ENCODE assay signal across 8 mouse cellular contexts in genomic region chr4:135857597-135858186, GRCm38 (mm10). TPM values are rescaled to one million over a fixed set of nuclear protein-coding genes. Genes with fewer than 3 reads are reported as not detected.
DNase-seq lines count a peak whose midpoint lies in the region; ATAC-seq and TF ChIP-seq lines count a peak whose summit lies in the region.

No protein-coding gene starts in this region.

- H3K4me1 ChIP-seq in heart, adult 2 months (ENCODE audit: control insufficient read depth, insufficient read depth, low read length), result peaks cover 10% of the 10 kb centered on the region
- peaks cover 46% of the 10 kb centered on the region for H3K4me1 ChIP-seq in G1E (ENCODE audit: insufficient read depth, low read depth, low read length)
- H3K4me1 ChIP-seq in hindbrain, embryonic 12.5 days, result peaks cover 40% of the 10 kb centered on the region
- peaks cover 36% of the 10 kb centered on the region for H3K4me1 ChIP-seq in midbrain, embryonic 14.5 days (ENCODE audit: control insufficient read depth, insufficient read depth, low read length)

- 7% methylated on average over 7 of the region's 7 CpGs for WGBS in heart, adult 2 months
- WGBS in hindbrain, embryonic 12.5 days, result 7% methylated on average over 6 of the region's 7 CpGs
- 3% methylated on average over 7 of the region's 7 CpGs for WGBS in midbrain, embryonic 14.5 days

- H3K27ac ChIP-seq in heart, adult 2 months, result peak overlapping the region; percentile 90
- no peak overlapping the region for H3K27ac ChIP-seq in hindbrain, embryonic 12.5 days
- H3K27ac ChIP-seq in midbrain, embryonic 14.5 days (replicated peaks; ENCODE audit: low read depth, low read length), result no peak overlapping the region

- TF ChIP-seq POLR2A in heart, adult 2 months (IDR thresholded peaks at IDR 0.05; ENCODE audit: insufficient read depth, low read depth, low read length), result no peak

- no peak for TF ChIP-seq CTCF in heart, adult 2 months (IDR thresholded peaks at IDR 0.05)
- TF ChIP-seq CTCF in G1E (IDR thresholded peaks at IDR 0.05; ENCODE audit: low read depth, low read length), result no peak

- peak overlapping the region; percentile 90 for H3K4me3 ChIP-seq in heart, adult 2 months
- H3K4me3 ChIP-seq in G1E (ENCODE audit: low read depth, low read length), result peak overlapping the region; percentile 93
- H3K4me3 ChIP-seq in hindbrain, embryonic 12.5 days, result peak overlapping the region; percentile 96
- H3K4me3 ChIP-seq in midbrain, embryonic 14.5 days (replicated peaks; ENCODE audit: low read depth, low read length), result peak overlapping the region; percentile 92

- intact Hi-C loops in heart, adult 2 months (cut with DNase I), result loop anchor here (10.0 kb wide), 1 partner anchor 503 kb away; the partner anchor contains the start of gene Srrm1

- no peak overlapping the region for H3K9ac ChIP-seq in heart, adult 2 months (ENCODE audit: low read depth, low read length)
- H3K9ac ChIP-seq in hindbrain, embryonic 12.5 days, result peak overlapping the region; percentile 55
- H3K9ac ChIP-seq in midbrain, embryonic 14.5 days (replicated peaks; ENCODE audit: low read length), result peak overlapping the region; percentile 90; the same call in 1 of the 2 replicates

- peaks cover 3% of the 10 kb centered on the region for H3K79me2 ChIP-seq in heart, adult 2 months (replicated peaks; ENCODE audit: control insufficient read depth, insufficient read depth, low read length)

- no peaks in the 10 kb centered on the region for H3K27me3 ChIP-seq in heart, adult 2 months (ENCODE audit: control insufficient read depth, insufficient read depth, low read length)
- H3K27me3 ChIP-seq in G1E (ENCODE audit: insufficient read depth, low read length), result no peaks in the 10 kb centered on the region
- H3K27me3 ChIP-seq in hindbrain, embryonic 12.5 days, result no peaks in the 10 kb centered on the region
- H3K27me3 ChIP-seq in midbrain, embryonic 14.5 days (ENCODE audit: control insufficient read depth, insufficient read depth, low read length), result no peaks in the 10 kb centered on the region

- ATAC-seq in G1E (ENCODE audit: extremely low read depth, insufficient number of reproducible peaks, low FRiP score, poor library complexity, severe bottlenecking), result no peak
- ATAC-seq in hindbrain, embryonic 12.5 days (ENCODE audit: low FRiP score), result no peak
- ATAC-seq in midbrain, embryonic 14.5 days (ENCODE audit: low FRiP score, low TSS enrichment), result no peak

- peaks cover 41% of the 10 kb centered on the region for H3K36me3 ChIP-seq in heart, adult 2 months (ENCODE audit: control insufficient read depth, insufficient read depth, low read length)
- peaks cover 39% of the 10 kb centered on the region for H3K36me3 ChIP-seq in G1E (replicated peaks)
- no peaks in the 10 kb centered on the region for H3K36me3 ChIP-seq in hindbrain, embryonic 12.5 days
- H3K36me3 ChIP-seq in midbrain, embryonic 14.5 days (ENCODE audit: control insufficient read depth, insufficient read depth, low read length), result peaks cover 7% of the 10 kb centered on the region; the same call in 1 of the 2 replicates

- H3K9me3 ChIP-seq in G1E (replicated peaks), result no peaks in the 10 kb centered on the region
- no peaks in the 10 kb centered on the region for H3K9me3 ChIP-seq in hindbrain, embryonic 12.5 days (replicated peaks)
- no peaks in the 10 kb centered on the region for H3K9me3 ChIP-seq in midbrain, embryonic 14.5 days (ENCODE audit: control insufficient read depth, low read length)

- no peak for TF ChIP-seq EP300 in heart, adult 2 months (IDR thresholded peaks at IDR 0.05; ENCODE audit: insufficient read depth, low read depth, low read length)

- no peak for DNase-seq in heart, adult 2 months
- no peak for DNase-seq in heart, postnatal 4 days
- no peak for DNase-seq in G1E (ENCODE audit: low spot score)
- DNase-seq in midbrain, embryonic 14.5 days, result no peak
- no peak for DNase-seq in layer of hippocampus, postnatal 36 days
- DNase-seq in cerebellum, postnatal 10 days, result no peak
- no peak for DNase-seq in left cerebral cortex, adult 11 months (ENCODE audit: low spot score)

- H3K4me2 ChIP-seq in hindbrain, embryonic 12.5 days (replicated peaks), result peak overlapping the region; percentile 80
- peak overlapping the region; percentile 69 for H3K4me2 ChIP-seq in midbrain, embryonic 14.5 days (ENCODE audit: low read length)

RNA-seq across cellular contexts. Expression of gene Srsf10, which starts 2.1 kb away (rescaled TPM):
- total RNA-seq in heart, adult 2 months (2021), result 10 to 100 TPM; 45.3 to 49.1 TPM
- 28.8 and 37.7 TPM in 2 replicates for polyA plus RNA-seq in heart, adult 2 months (2012; rRNA removed)
- total RNA-seq in heart, postnatal 4 days (2021), result 10 to 100 TPM; 73.8 to 80.5 TPM
- total RNA-seq in G1E (2014; fragmentation: Nextera tagmentation) (355 and 418 TPM in 2 replicates), G1E (2017) (223 and 241 TPM in 2 replicates)
- polyA plus RNA-seq in G1E (2012), result 299 and 339 TPM in 2 replicates
- polyA plus RNA-seq in hindbrain, embryonic 12.5 days (2016; fragmentation: Nextera tagmentation; extraction: Ambion mirVana), result 312 and 328 TPM in 2 replicates
- polyA plus RNA-seq in midbrain, embryonic 14.5 days (2014; fragmentation: Nextera tagmentation; extraction: Ambion mirVana), result 247 and 266 TPM in 2 replicates
- 100 to 1,000 TPM in 1 of 2 experiments, 10 to 100 TPM in 1; 93.9 to 103 TPM for total RNA-seq in layer of hippocampus, postnatal 36 days (2021)

RNA-seq across cellular contexts. Expression of gene Pnrc2, which starts 16.0 kb away (rescaled TPM):
- 10 to 100 TPM; 58.8 to 81.2 TPM for total RNA-seq in heart, adult 2 months (2021)
- 14.9 and 35.4 TPM in 2 replicates for polyA plus RNA-seq in heart, adult 2 months (2012; rRNA removed)
- 10 to 100 TPM; 81.7 to 88.6 TPM for total RNA-seq in heart, postnatal 4 days (2021)
- total RNA-seq in G1E (2014; fragmentation: Nextera tagmentation) (264 and 272 TPM in 2 replicates), G1E (2017) (159 and 197 TPM in 2 replicates)
- 7.7 and 7.9 TPM in 2 replicates for polyA plus RNA-seq in G1E (2012)
- 152 and 154 TPM in 2 replicates for polyA plus RNA-seq in hindbrain, embryonic 12.5 days (2016; fragmentation: Nextera tagmentation; extraction: Ambion mirVana)
- 90.8 and 122 TPM in 2 replicates for polyA plus RNA-seq in midbrain, embryonic 14.5 days (2014; fragmentation: Nextera tagmentation; extraction: Ambion mirVana)
- total RNA-seq in layer of hippocampus, postnatal 36 days (2021), result 10 to 100 TPM; 54.5 to 56.3 TPM

RNA-seq across cellular contexts. Expression of gene Cnr2, which starts 37.5 kb away (rescaled TPM):
- total RNA-seq in heart, adult 2 months (2021), result under 1 TPM; 0.23 to 0.59 TPM
- polyA plus RNA-seq in heart, adult 2 months (2012; rRNA removed), result 0.64 and 0.88 TPM in 2 replicates
- total RNA-seq in heart, postnatal 4 days (2021), result under 1 TPM; 0.68 to 0.74 TPM
- 13.4 and 13.6 TPM in 2 replicates for total RNA-seq in G1E (2014; fragmentation: Nextera tagmentation)
- total RNA-seq in G1E (2017), result 28.2 and 30.6 TPM in 2 replicates
- 4.0 and 5.1 TPM in 2 replicates for polyA plus RNA-seq in G1E (2012)
- 0.15 and 0.29 TPM in 2 replicates for polyA plus RNA-seq in hindbrain, embryonic 12.5 days (2016; fragmentation: Nextera tagmentation; extraction: Ambion mirVana)
- polyA plus RNA-seq in midbrain, embryonic 14.5 days (2014; fragmentation: Nextera tagmentation; extraction: Ambion mirVana), result 0.17 TPM in 1 of 2 replicates, not detected in the other
- under 1 TPM in 1 of 2 experiments, not detected in 1; 0.15 TPM for total RNA-seq in layer of hippocampus, postnatal 36 days (2021)

Comparison
In these comparisons a context has a peak if more than half of its experiments do, and no peak if none do; other contexts are left out.
1. RNA of gene Cnr2, which starts 37.5 kb away (total RNA-seq): 13.4 to 30.6 TPM in G1E; 0.68 to 0.74 TPM in heart, postnatal 4 days, 0.23 to 0.59 TPM in heart, adult 2 months and 0.15 TPM in layer of hippocampus, postnatal 36 days; every median in the first group is over 4 times any median in the second.
2. Peak in every context shown above with its lines, with median percentiles within 50 percentile points of each other: H3K4me3 ChIP-seq.